Mouse (Mus musculus) heart, embryonic 10.5 days (tissue): ENCODE measurements around the gene Cyp2d22. TPM values are rescaled to one million over a fixed set of nuclear protein-coding genes. Genes with fewer than 3 reads are reported as not detected.

ENCODE experiments used
- DNase-seq: peaks from one replicate; pipeline ENCODE4 v3.0.0-alpha.2; 2017; ENCODE audit warnings: low spot score
- H3K27ac ChIP-seq: fragments of 300-500 bp; sonication (generic); 2 replicates; pipeline ENCODE4 v1.5.1; 2016; ENCODE audit warnings: mild to moderate bottlenecking
- H3K27me3 ChIP-seq: fragments of 300-500 bp; sonication (generic); 2 replicates; pipeline ENCODE4 v1.6.1; 2016; ENCODE audit warnings: mild to moderate bottlenecking; ENCODE audit not compliant: poor library complexity, insufficient read depth, severe bottlenecking
- H3K36me3 ChIP-seq: fragments of 300-500 bp; sonication (generic); 2 replicates; pipeline ENCODE4 v1.6.1; 2016; ENCODE audit warnings: mild to moderate bottlenecking, moderate library complexity
- H3K4me1 ChIP-seq: fragments of 300-500 bp; sonication (generic); 2 replicates; pipeline ENCODE4 v1.6.1; 2016; ENCODE audit warnings: mild to moderate bottlenecking
- H3K4me3 ChIP-seq: fragments of 300-500 bp; sonication (generic); 2 replicates; pipeline ENCODE4 v1.5.1; 2016; ENCODE audit warnings: mild to moderate bottlenecking, moderate library complexity
- H3K9me3 ChIP-seq: fragments of 300-500 bp; sonication (generic); 2 replicates; pipeline ENCODE4 v1.6.1; 2016; ENCODE audit warnings: mild to moderate bottlenecking, moderate library complexity
- WGBS: fragments of 180-500 bp; shearing (Covaris S2); methylation state at CpG from one replicate; pipeline ENCODE4 v1.1.7; 2016; 5-methylcytosine and 5-hydroxymethylcytosine counted together
- polyA plus RNA-seq: library from polyadenylated mRNA; unstranded; fragments of >200 nt; fragmentation: Nextera tagmentation; extraction: Ambion mirVana; gene quantifications from 2 replicates; pipeline ENCODE4 v1.2.1, GENCODE M21; 2016

The Cyp2d22 gene
- polyA plus RNA-seq, 1 experiment from 2014 or later = 3.9 TPM

DNA sequence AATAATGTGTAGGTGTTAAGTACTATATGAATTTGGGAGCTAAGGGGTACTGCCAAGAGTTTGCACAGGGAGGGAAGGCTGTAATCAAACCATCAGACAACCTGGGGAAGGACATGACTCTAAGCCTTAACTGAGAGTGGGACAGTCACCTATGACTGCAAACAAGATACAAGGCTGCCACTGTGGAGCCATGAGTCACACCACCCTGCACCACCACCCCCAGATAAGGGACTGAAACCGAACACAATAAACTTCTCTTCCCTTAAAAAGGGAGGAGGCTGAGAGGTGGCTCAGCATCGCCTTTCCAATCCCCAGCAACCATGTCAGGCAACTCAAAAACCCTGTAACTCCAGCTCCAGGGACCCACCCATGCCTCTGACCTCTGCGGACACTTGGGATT lies 28.6 kb downstream of the Cyp2d22 start:
- H3K27me3 ChIP-seq = no peaks in the 10 kb centered on the region

DNA sequence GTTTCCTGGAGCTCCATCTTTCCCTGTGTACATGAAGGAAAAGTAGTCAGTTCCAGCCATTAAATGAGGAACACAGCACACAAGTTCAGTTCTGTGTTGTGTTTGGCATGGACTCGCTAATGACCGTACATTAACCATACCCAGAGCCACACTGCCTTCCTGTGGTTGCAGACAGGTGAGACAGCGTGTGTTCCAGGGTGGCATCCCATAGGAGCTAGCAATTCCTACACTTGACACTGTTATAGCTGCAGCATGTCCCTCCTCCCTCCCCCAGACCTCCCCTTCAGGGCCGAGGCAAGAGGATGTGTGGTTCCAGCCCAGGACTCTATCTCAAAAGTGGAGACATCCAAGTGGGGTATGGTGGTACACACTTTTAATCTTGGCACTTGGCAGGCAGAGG lies 29.7 kb downstream of the Cyp2d22 start:
- Histone ChIP-seq H3K27ac (no peak overlapping the region), H3K36me3 (peaks cover 37% of the 10 kb centered on the region), H3K4me3 (no peak overlapping the region), H3K9me3 (no peaks in the 10 kb centered on the region), H3K27me3 (no peaks in the 10 kb centered on the region), H3K4me1 (peaks cover 40% of the 10 kb centered on the region)
- 89% methylated on average over 4 of the region's 4 CpGs for WGBS
- no peak for DNase-seq

More for the DNA sequence above, 28.6 kb downstream of the Cyp2d22 start:
- Histone ChIP-seq H3K9me3 (no peaks in the 10 kb centered on the region), H3K27ac (no peak overlapping the region), H3K4me3 (no peak overlapping the region), H3K4me1 (peaks cover 40% of the 10 kb centered on the region), H3K36me3 (peaks cover 37% of the 10 kb centered on the region)
- no peak for DNase-seq
- 66% methylated on average over 3 of the region's 3 CpGs for WGBS

DNA sequence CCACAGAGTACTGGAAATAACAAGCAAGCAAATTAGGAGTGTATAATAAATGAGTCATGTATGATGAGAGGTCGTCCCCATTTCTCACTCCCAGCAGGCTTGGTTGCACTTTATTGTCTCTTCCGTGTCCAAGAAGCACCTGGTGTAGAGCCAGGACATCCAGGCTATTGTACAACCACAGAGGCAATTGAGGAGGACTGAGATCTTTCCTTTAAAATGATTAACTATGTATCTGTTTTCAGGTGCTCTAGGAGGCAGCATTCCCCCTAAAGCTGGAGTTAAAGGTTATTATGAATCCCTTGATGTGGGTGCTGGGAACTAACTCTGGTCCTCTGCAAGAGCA lies 31.1 kb downstream of the Cyp2d22 start:
- H3K36me3 ChIP-seq = peaks cover 37% of the 10 kb centered on the region
- 92% methylated on average over 2 of the region's 2 CpGs for WGBS
- H3K9me3 ChIP-seq = no peaks in the 10 kb centered on the region

DNA sequence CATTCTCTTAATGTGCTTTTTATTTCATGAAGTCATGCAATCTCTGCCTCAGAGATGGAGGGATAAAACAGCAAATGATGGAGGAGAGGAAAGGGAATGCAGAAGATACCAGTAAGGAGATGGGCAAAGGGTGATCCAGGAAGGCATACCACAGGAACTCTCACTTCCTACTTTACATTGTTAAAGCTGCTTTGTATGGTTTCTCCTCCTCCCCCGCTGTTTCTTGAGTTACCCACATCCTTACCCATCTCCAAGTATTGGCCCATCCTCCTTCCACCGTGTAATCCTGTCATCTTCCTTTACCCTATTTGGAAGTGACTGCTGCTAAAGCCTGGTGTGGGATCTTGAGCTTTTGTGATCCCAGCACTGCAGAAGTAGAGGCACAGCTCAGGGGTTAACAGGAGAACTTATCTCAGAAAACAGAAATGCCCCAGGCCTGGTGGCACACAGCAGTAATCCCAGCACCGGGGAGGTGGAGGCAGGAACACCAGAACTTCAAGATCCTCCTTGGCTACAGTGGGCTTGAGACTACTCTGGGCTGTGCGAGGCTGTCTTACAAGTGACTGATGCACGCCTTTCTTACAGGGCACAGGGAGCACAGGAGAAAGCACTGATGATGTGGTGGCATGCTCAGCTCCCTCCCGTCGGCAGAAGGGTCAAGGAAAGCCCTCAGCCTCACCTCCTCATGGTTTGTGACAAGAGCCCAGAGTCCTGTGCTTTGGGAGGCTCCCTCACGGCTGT lies 31.6 kb downstream of the Cyp2d22 start:
- no peaks in the 10 kb centered on the region for H3K9me3 ChIP-seq
- 0 out of 2 replicates have a peak overlapping the region, but pooled peaks have one; percentile 10 for H3K27ac ChIP-seq
- H3K27me3 ChIP-seq = no peaks in the 10 kb centered on the region
- no peak overlapping the region for H3K4me3 ChIP-seq
- peaks cover 37% of the 10 kb centered on the region for H3K4me1 ChIP-seq
- DNase-seq = no peak
- H3K36me3 ChIP-seq = peaks cover 40% of the 10 kb centered on the region
- 85% methylated on average over 8 of the region's 8 CpGs for WGBS

More for the DNA sequence above, 31.1 kb downstream of the Cyp2d22 start:
- H3K27ac ChIP-seq = no peak overlapping the region
- H3K27me3 ChIP-seq = no peaks in the 10 kb centered on the region
- H3K4me1 ChIP-seq = peaks cover 36% of the 10 kb centered on the region
- no peak for DNase-seq
- H3K4me3 ChIP-seq = no peak overlapping the region

DNA sequence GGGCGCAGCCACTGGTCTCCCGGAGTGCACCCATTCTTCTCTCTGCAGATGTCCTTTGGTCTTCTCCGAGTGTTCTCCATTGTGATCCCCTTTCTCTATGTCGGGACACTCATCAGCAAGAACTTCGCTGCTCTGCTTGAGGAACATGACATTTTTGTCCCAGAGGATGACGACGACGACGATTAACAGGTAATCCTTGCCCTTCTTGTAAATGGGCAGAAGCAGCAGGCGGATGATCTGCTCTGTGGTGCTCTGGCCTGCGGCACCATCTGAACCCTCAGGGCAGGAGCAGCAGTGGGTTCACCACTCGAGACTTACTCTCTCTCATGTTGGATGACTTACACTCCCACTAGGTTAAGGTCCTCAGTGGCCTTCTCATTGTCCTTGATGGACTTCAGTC lies 32.2 kb downstream of the Cyp2d22 start:
- no peaks in the 10 kb centered on the region for H3K27me3 ChIP-seq
- H3K27ac ChIP-seq = no peak overlapping the region
- H3K4me3 ChIP-seq = no peak overlapping the region
- peak; percentile 71 for DNase-seq
- no peaks in the 10 kb centered on the region for H3K9me3 ChIP-seq
- H3K4me1 ChIP-seq = peaks cover 34% of the 10 kb centered on the region
- WGBS = 89% methylated on average over 12 of the region's 12 CpGs
- H3K36me3 ChIP-seq = peaks cover 43% of the 10 kb centered on the region

DNA sequence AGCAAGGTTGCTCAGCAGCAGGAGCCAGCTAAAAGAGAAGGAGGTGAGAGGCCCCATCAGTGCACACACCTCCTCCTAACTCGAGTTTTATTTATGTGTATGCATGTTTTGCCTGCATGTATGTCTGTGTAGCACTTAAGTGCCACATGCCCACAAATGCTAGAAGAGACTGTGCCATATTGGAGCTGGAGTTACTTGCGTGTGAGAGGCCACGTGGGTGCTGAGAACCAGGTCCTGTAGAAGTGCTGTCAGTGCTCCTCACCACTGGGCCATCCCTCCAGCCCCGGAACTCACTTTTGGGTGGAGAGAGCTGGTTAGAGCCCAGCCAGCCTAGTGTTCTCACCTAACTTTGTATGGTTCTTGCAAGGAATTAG lies 32.8 kb downstream of the Cyp2d22 start:
- Histone ChIP-seq H3K27me3 (no peaks in the 10 kb centered on the region), H3K27ac (0 out of 2 replicates have a peak overlapping the region, but pooled peaks have one; percentile 98), H3K4me1 (peaks cover 30% of the 10 kb centered on the region), H3K36me3 (peaks cover 43% of the 10 kb centered on the region), H3K9me3 (no peaks in the 10 kb centered on the region), H3K4me3 (peak overlapping the region; percentile 81)
- DNase-seq = no peak
- WGBS = 81% methylated on average over 4 of the region's 4 CpGs

DNA sequence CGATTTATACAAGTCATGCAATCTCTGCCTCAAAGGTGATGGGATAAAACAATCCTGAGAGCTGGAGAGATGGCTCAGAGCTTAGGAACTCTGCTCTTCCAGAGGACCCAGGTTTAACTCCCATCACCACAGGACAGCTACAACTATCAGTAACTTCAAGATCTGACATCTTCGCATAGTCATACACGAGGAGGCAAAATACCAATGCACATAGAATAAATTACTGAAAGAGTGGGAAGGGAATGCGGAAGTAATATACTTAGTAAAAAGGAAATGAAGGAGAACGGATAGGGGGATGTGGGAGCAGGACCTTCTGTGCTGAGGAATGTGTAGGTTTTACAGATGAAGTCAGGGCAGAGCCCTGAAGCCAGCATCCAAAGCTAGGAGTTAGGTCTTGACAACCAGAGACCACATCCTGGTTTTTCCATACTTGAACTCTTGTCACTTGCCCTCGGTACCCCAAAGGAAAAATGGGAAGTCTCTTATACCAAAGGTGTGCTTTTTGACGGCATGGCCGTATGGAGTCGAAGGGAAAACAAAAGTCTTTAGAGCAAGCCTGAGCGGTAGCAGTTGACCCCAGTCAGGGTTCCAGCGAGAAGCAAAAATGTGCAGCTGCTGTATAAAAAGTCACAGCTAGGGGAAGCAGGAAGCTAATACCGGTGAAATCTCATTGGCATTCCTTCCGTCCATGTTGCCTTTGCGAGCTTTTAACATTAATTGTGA lies 33.3 kb downstream of the Cyp2d22 start:
- no peak for DNase-seq
- peak overlapping the region; percentile 98 for H3K27ac ChIP-seq
- H3K9me3 ChIP-seq = no peaks in the 10 kb centered on the region
- H3K4me3 ChIP-seq = peak overlapping the region; percentile 81
- H3K27me3 ChIP-seq = no peaks in the 10 kb centered on the region
- peaks cover 43% of the 10 kb centered on the region for H3K36me3 ChIP-seq
- 63% methylated on average over 14 of the region's 14 CpGs for WGBS
- peaks cover 30% of the 10 kb centered on the region for H3K4me1 ChIP-seq

DNA sequence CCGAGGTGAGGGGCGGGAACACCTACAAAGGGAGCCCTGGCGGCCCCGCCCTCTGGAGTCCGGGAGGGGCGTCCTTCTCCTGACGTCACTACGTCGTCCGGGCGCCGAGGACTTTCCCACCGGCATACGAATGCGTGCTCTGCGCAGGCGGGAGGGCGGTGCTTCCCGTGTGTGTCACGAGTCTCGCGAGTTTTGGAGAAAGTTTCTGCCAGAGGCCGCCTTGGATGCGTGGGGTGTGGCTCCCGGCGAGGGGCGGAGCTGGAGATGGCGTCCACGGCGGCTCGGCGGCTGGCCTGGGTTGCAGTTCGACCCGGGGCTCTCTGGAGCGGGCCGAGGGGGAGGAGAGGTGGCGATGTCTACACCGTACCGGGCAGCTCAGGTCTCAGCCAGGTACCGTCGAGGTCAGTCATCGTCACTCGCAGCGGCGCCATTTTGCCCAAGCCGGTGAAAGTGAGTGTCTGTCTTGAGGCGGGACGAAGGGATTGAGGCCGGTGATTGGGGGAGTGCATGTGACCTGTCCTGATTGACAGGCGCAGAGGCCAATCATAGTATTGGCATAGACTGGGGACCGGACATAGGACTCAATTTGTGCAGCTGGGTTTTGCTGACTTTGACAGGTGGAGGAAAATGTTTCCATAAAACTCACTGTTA lies 34.1 kb downstream of the Cyp2d22 start:
- Histone ChIP-seq H3K27ac (peak overlapping the region; percentile 98), H3K36me3 (peaks cover 39% of the 10 kb centered on the region), H3K4me1 (peaks cover 34% of the 10 kb centered on the region), H3K27me3 (no peaks in the 10 kb centered on the region), H3K9me3 (no peaks in the 10 kb centered on the region), H3K4me3 (peak overlapping the region; percentile 81)
- under 1% methylated on average over 51 of the region's 51 CpGs for WGBS
- DNase-seq = peak; percentile 99

DNA sequence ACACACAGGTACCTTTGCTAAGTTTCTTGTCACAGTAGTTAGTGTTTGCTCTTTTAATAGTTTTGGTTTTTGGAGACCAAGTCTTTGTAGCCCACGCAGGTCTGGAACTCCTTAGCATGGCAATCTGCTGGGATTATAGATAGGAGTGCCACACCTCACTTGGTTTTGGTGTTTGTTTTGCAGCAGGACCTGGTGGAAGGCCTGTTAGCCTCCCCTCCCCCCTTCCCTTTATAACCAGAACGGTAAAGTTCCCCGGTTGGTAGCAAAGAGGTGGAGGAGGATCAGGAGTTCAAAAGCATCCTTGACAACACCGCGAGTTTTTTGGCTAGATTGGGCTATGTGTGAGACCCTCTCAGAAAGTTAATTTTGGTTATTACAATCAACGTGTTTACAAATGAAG lies 35.1 kb downstream of the Cyp2d22 start:
- Histone ChIP-seq H3K36me3 (peaks cover 30% of the 10 kb centered on the region), H3K4me3 (no peak overlapping the region), H3K9me3 (no peaks in the 10 kb centered on the region), H3K27me3 (peaks cover 6% of the 10 kb centered on the region), H3K4me1 (peaks cover 41% of the 10 kb centered on the region), H3K27ac (peak overlapping the region; percentile 9; the same call in 1 of the 2 replicates)
- DNase-seq = peak; percentile 70
- 79% methylated on average over 6 of the region's 6 CpGs for WGBS

DNA sequence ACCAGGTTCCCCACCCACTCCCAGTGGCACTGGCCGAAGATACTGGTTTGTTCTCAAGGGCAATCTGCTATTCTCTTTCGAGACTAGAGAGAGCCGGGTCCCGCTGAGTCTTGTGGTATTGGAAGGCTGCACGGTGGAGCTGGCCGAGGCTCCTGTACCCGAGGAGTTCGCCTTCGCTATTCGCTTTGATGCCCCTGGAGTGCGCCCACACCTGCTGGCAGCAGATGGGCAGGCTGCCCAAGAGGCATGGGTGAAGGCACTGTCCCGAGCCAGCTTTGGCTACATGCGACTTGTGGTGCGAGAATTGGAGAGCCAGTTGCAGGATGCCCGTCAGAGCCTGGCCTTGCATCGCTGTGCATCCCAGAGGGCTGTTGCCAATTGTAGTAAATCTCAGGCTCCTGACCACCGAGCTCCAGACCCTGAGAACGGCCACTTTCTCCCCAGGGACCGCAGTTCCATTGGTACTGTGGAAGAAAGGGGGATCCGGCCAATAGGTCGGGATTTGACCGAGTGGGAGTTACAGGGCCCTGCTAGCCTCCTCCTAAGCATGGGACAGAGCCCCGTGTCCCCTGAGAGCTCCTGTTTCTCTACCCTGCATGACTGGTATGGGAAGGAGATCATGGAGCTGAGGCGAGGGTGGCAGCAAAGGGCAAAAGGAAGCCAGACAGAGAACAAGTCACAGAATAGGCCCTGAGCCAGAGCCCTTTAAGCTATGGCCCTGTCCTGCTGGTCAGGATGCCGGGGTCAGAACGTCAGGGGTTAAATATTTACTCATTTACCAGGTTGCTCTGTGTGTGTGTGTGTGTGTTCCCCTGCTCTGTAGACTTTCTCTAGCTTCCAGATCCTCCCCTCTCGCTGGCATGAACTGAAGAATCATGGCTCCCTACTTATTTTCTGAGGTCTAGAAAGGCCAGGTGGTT lies 36.4 kb downstream of the Cyp2d22 start:
- 90% methylated on average over 27 of the region's 27 CpGs for WGBS
- Histone ChIP-seq H3K4me1 (peaks cover 48% of the 10 kb centered on the region), H3K27ac (peak overlapping the region; percentile 9; the same call in 1 of the 2 replicates), H3K27me3 (peaks cover 6% of the 10 kb centered on the region), H3K9me3 (no peaks in the 10 kb centered on the region), H3K4me3 (no peak overlapping the region), H3K36me3 (peaks cover 16% of the 10 kb centered on the region)
- peak; percentile 73 for DNase-seq

DNA sequence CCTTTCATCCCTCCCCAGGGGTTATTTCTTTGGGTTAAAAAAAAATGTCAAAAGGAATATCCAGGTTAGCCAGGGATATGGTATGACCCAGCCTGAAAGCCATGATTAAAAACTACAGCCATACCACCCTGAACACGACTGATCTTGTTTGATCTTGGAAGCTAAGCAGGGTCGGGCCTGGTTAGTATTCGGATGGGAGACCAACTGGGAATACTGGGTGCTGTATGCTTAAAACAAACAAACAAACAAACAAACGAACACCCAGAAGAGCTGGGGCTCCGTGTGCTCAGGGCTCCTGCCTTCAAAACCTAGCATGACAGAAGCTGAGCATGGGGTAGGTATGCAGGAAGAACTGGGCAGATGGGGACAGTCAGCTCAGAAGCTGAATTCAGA lies 37.5 kb downstream of the Cyp2d22 start:
- H3K4me1 ChIP-seq = peaks cover 52% of the 10 kb centered on the region
- peaks cover 6% of the 10 kb centered on the region for H3K27me3 ChIP-seq
- 78% methylated on average over 5 of the region's 5 CpGs for WGBS
- DNase-seq = peak; percentile 71
- H3K27ac ChIP-seq = peak overlapping the region; percentile 91
- H3K36me3 ChIP-seq = peaks cover 7% of the 10 kb centered on the region; the same call in 1 of the 2 replicates
- H3K4me3 ChIP-seq = peak overlapping the region; percentile 62; the same call in 1 of the 2 replicates
- H3K9me3 ChIP-seq = no peaks in the 10 kb centered on the region
